Mouse (Mus musculus) cortical plate, adult 2 months (tissue): ENCODE results near the gene Evi5. TPM values are rescaled to one million over a fixed set of nuclear protein-coding genes. Genes with fewer than 3 reads are reported as not detected.
A peak's percentile ranks its signal among the peaks of the same experiment; 100 is the strongest.
"Not testable (repeated sequence)": the region's sequence is repeated elsewhere in the genome, so short reads cannot be mapped to it uniquely, and the experiment has no call there.

Experiments used
- H3K27ac ChIP-seq: fragments of 200-500 bp; 2 replicates; pipeline ENCODE4 v1.5.1; 2012; ENCODE audit warnings: low read length, control low read depth, inconsistent platforms; ENCODE audit not compliant: insufficient read depth
- H3K4me1 ChIP-seq: fragments of 200-500 bp; 2 replicates; pipeline ENCODE4 v1.6.1; 2011; ENCODE audit warnings: low read length; ENCODE audit not compliant: control insufficient read depth, insufficient read depth
- H3K4me3 ChIP-seq: fragments of 200-500 bp; 2 replicates; pipeline ENCODE4 v1.5.1; 2011; ENCODE audit warnings: mild to moderate bottlenecking, low read length, control low read depth; ENCODE audit not compliant: insufficient read depth
- CTCF ChIP-seq: fragments of 200-500 bp; IDR thresholded peaks from 2 replicates; pipeline ENCODE4 v1.5.1; 2011; ENCODE audit warnings: mild to moderate bottlenecking, control low read depth, low read length; ENCODE audit not compliant: insufficient read depth; ENCODE audit errors: extremely low read depth
- POLR2A ChIP-seq: fragments of 200-500 bp; IDR thresholded peaks from 2 replicates; pipeline ENCODE4 v1.6.1; 2011; ENCODE audit warnings: mild to moderate bottlenecking, low read length, control low read depth; ENCODE audit not compliant: insufficient read depth; ENCODE audit errors: extremely low read depth
- polyA plus RNA-seq: library from polyadenylated mRNA; depleted of rRNA; stranded (reverse); fragments of >200 nt; gene quantifications from 2 replicates; pipeline ENCODE4 v1.2.3, GENCODE M21; 2012

The Evi5 gene
- polyA plus RNA-seq, 1 experiment: 56.9 TPM

DNA sequence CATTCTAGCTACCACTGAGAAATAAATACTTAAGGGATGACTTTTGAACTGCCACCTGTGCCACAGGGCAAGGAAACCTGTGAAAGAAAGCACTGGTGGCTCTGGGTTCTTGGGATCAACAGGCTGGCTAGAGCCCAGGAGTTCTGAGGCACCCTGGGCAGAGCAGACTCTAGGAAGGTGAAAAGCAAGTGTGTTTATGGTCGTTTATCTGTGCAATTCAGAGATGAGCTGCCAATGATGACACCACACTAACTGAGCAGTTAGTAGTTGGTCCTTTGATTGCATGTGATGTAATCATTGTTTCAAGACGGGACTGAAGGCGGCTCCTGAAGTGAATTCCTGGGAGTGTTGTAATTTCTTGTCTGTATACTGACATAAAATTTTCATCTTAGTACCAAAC is 29.4 kb upstream of the Evi5 start:
- no peak overlapping the region for H3K27ac ChIP-seq
- H3K4me1 ChIP-seq: no peaks in the 10 kb centered on the region
- TF ChIP-seq POLR2A (no peak), CTCF (no peak)
- no peak overlapping the region for H3K4me3 ChIP-seq

DNA sequence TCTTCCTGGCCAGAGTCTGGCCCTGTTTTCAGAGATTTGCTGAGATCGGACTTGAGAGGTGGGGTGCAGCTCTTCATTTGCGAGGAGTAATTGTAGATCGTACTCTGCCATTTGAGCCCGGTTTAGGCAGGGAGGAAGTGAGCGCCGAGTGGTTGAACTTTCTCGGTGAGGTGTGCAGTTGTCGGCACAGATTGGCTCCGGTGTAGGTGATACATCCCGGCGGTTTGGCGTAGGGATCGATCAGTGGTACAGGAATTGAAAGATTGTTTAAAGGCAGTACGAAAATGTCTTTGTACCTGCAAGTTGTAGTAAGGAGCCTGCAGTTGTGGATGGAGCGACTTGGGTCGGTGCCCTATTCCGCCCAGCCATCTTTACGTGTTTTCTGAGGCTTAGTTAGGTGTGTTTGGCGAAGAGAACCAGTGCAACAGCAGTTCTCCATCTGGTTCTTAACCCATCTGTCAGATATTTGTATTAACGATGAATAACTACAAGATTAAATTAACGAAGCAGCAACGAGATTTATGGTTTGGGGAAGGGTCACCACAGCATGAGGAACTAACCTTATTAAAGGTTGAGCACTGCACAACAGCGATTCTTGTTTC is 26.2 kb upstream of the Evi5 start:
- 0 out of 2 replicates have a peak overlapping the region, but pooled peaks have one; percentile 14 for H3K27ac ChIP-seq
- TF ChIP-seq CTCF: no peak
- TF ChIP-seq POLR2A: 0 out of 2 replicates have a peak, but pooled peaks have one; percentile 13

DNA sequence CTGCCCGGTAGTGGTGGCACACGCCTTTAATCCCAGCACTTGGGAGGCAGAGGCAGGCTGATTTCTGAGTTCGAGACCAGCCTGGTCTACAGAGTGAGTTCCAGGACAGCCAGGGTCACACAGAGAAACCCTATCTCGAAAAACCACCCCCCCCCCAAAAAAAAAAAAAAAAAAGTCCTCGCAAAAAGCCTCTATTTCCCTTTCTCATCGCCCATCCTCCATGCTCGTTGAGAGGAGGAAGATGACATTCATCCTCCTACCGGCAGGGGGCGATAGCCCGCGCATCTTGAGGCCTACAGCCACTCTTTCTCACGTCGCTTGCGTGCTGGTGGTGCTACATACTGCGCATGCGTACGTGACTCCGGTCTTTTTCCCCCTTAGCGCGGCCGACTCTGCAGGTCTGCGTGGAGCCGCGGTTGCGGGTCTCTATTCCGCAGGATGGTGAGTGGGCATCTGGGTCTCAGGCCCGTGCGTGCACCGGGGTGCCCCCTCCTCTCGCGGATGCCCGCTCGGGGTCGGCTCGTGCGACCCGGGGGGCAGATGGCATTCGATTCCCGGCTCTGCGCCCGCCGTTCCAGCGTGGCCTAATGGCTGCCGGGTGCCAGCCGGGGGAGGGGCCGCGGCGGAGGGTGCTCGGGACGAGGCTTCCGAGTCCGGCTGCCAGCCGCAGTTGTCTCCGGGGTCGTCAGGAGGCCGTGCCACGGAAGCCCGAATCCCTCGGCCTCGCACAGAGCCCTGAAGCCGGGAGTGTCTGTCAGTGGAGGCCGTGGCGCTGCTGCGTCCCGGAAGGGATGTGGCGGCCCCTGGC is 25.5 kb upstream of the Evi5 start, which contains the start of gene Rpl5:
Gene Rpl5, plus strand, starts transcription at position 297 of the 808 bp plus-strand sequence.
- TF ChIP-seq POLR2A (peak; percentile 95), CTCF (peak; percentile 91)
- peaks cover 3% of the 10 kb centered on the region; the same call in 1 of the 2 replicates for H3K4me1 ChIP-seq
- 0 out of 2 replicates have a peak within 1 kb of the TSS, but pooled peaks have one; percentile 14 for H3K27ac ChIP-seq

More for the DNA sequence above, 26.2 kb upstream of the Evi5 start:
- Histone ChIP-seq H3K4me1 (peaks cover 3% of the 10 kb centered on the region; the same call in 1 of the 2 replicates), H3K4me3 (peak overlapping the region; percentile 91)

DNA sequence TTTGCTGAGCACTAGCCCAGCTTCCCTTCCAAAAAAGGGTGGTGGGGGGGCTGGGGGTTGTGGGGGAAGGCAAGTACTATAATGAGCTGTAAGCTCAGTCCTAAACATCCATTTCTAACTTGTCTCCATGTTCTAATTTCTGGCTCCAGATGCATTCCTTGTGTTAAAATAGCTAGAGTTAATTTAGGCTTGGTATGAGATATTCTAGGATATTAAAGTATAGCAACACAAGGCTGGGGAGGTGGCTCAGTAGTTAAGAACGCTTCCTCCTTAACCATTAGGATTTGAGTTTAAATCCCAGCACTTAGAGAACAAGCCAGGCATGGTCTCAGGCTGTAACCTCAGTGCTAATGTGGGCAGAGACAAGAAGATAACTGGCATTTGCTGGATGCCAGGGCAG is 21.4 kb upstream of the Evi5 start:
- TF ChIP-seq POLR2A: no peak
- no peak for TF ChIP-seq CTCF
- H3K4me1 ChIP-seq: peaks cover 3% of the 10 kb centered on the region; the same call in 1 of the 2 replicates
- H3K4me3 ChIP-seq: no peak overlapping the region
- peak overlapping the region; percentile 66; the same call in 1 of the 2 replicates for H3K27ac ChIP-seq

More for the DNA sequence above, 25.5 kb upstream of the Evi5 start, which contains the start of gene Rpl5:
- peak within 1 kb of the TSS; percentile 91 for H3K4me3 ChIP-seq

DNA sequence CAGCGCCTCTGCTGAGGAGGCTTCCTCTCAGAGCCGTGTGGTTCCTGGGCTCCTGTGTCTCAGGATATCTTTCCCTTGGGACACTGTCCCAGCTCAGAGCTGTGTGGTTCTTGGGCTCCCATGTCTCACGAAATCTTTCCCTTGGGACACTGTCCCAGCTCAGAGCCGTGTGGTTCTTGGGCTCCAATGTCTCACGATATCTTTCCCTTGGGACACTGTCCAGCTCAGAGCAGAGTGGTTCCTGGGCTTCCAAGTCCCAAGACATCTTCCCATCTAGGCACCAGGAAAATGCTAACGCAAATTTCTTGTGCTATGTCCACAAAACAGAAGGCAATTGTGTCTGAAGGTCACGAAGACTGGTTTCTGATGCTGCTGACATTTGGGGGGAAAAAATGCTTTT is 19.8 kb upstream of the Evi5 start:
- H3K4me1 ChIP-seq: peaks cover 3% of the 10 kb centered on the region; the same call in 1 of the 2 replicates
- H3K27ac ChIP-seq: no peak overlapping the region
- TF ChIP-seq CTCF (no peak), POLR2A (no peak)
- H3K4me3 ChIP-seq: no peak overlapping the region

DNA sequence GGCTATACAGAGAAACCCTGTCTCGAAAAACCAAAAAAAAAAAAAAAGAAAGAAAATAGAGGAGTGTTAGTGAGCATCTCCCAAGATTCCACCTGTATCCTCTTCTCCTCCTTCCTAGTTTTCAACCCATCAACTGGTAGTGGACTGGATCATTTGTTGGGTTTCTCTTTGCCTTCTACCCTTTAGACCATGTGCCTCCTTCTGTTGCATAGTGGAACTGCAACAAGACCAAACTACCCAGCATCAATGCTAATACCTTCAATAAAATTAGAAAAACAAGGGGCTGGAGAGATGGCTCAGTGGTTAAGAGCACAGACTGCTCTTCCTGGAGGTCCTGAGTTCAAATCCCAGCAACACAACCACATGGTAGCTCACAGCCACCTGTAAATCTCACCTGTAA is 16.6 kb upstream of the Evi5 start:
- H3K4me1 ChIP-seq, H3K27ac ChIP-seq, H3K4me3 ChIP-seq: not testable (repeated sequence)
- peak; percentile 34; the same call in 1 of the 2 replicates for TF ChIP-seq CTCF

DNA sequence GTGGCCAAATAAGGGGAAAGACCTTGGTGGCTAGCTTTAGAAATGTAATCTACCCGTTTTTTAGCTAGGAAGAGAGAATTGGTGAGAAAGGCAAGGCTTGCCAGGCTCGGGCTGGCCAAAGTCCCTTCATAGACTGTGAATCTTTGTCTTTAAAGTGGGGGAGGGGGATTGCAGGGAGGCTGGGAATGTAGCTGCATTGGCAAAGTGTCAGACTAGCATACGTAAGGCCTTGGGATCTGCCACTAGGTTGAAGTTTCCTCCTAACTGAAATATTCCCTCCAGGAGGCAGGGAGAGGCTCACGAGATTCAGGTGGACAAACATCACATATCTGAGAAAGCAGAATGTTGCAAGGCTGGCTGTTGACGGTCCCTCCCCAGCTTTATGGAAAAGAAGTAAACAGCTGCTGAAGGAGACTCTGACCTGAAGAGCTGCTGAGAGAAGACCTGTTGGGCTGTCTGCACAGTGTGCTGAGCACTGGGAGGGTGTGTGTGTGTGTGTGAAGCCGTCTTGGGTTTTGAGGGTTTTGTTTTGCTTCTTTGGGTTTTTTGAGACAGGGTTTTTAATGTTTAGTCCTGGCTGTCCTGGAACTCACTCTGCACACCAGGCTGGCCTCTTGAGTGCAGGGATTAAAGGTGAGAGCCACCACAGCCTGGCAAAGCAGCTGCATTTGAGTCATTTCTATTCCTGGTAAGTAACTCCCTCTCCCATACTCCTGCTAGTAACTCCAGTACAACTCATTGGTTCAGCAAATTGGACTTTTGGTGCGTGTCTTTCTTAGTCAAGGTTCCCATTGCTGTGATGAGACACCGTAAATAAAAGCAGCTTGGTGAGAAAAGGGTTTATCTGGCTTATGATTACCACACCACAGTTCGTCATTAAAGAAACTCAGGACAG is 15.3 kb upstream of the Evi5 start:
- TF ChIP-seq POLR2A: no peak
- no peak for TF ChIP-seq CTCF
- no peak overlapping the region for H3K27ac ChIP-seq
- H3K4me1 ChIP-seq: no peaks in the 10 kb centered on the region

DNA sequence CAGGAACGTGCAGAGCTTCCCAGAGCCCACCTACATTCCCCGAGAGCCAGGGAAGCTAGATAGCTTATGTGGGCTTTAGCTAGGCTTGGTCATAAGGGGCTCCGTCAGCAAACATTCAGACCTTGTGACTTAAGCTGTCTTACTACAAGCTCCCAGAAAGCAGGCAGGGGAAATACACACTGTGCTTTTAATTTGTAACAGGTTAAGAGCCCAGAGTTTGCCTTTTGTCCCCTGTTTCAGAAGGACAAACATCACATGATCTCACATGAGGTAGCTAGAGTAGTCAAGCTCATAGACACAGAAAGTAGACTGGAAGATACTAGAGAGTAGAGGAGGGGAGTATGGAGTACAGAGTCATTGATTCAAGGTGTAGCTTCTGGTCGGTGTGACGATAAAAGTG is 5.8 kb upstream of the Evi5 start:
- Histone ChIP-seq H3K4me1 (no peaks in the 10 kb centered on the region), H3K4me3 (no peak overlapping the region), H3K27ac (no peak overlapping the region)
- TF ChIP-seq POLR2A (no peak), CTCF (no peak)

More for the DNA sequence above, 15.3 kb upstream of the Evi5 start:
- H3K4me3 ChIP-seq: no peak overlapping the region

DNA sequence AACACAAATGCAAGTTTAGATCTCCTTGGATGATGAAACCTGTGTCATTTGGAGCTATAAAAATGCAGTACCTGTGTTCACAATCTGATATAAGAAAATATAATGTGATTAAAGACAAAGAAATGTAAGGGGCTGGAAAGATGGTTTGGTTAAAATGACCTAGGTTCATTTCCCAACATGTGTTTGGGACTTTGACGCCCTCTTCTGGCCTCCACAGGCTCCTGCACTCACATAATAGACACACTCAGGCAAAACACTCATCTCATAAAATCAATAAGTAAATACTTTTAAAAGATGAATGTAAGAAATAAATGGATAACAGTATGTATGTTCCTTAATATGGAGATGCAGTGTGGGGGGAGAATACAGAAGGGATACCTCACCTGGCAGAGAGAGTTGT is 2.1 kb upstream of the Evi5 start:
- no peak for TF ChIP-seq POLR2A
- no peak for TF ChIP-seq CTCF
- H3K4me1 ChIP-seq: peaks cover 2% of the 10 kb centered on the region; the same call in 1 of the 2 replicates

More for the DNA sequence above, 2.1 kb upstream of the Evi5 start:
- Histone ChIP-seq H3K27ac (no peak overlapping the region), H3K4me3 (no peak overlapping the region)
